Mouse (Mus musculus): Measurements from ENCODE around the gene Il21. TPM values are rescaled to one million over a fixed set of nuclear protein-coding genes. Genes with fewer than 3 reads are reported as not detected.

Gene Il21
- polyA plus RNA-seq, 1 experiment from 2014 or later = not detected

DNA sequence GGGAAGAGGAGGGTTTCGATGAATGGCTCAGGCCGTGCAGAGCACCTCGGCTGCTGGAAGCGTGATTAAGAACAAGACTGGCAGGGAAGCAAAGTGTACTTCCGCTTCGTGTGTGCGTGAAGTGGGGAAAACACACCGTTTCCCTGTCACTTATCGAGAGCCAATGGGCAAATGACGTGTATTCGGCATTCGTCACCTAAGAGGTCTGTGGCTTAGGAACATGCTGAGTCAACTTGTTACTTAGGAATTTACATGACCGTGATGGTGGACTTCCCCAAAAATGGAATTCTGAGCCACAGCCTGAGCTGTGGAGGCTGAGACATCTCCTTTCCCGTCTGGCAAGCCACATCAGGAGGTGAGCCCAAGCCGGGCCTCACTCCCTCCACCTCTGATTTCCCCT is 25.3 kb upstream of the Il21 start:
- WGBS = 92% methylated on average over 15 of the region's 15 CpGs
- ATAC-seq (ENCODE audit: insufficient read depth, low FRiP score, low TSS enrichment) (no peak), DNase-seq (ENCODE audit: low spot score) (no peak)
- H3K4me3 ChIP-seq (ENCODE audit: low read depth, low read length) = no peak overlapping the region
- no peak overlapping the region for H3K9ac ChIP-seq (ENCODE audit: low read length)
- no peaks in the 10 kb centered on the region for H3K36me3 ChIP-seq (ENCODE audit: control insufficient read depth, insufficient read depth, low read length)
- H3K9me3 ChIP-seq (ENCODE audit: control insufficient read depth, low read length) = no peaks in the 10 kb centered on the region
- H3K27me3 ChIP-seq (ENCODE audit: control insufficient read depth, insufficient read depth, low read length) = no peaks in the 10 kb centered on the region
- no peaks in the 10 kb centered on the region for H3K4me1 ChIP-seq (ENCODE audit: control insufficient read depth, insufficient read depth, low read length)
- no peak overlapping the region for H3K4me2 ChIP-seq (ENCODE audit: low read depth)
- no peak overlapping the region for H3K27ac ChIP-seq (ENCODE audit: low read depth, low read length)

- Histone ChIP-seq H3K4me3 (ENCODE audit: low read depth, low read length) (no peak overlapping the region), H3K9ac (ENCODE audit: low read length) (no peak overlapping the region), H3K36me3 (ENCODE audit: control insufficient read depth, insufficient read depth, low read length) (no peaks in the 10 kb centered on the region), H3K9me3 (ENCODE audit: control insufficient read depth, low read length) (no peaks in the 10 kb centered on the region), H3K4me2 (ENCODE audit: low read depth) (no peak overlapping the region), H3K27ac (ENCODE audit: low read depth, low read length) (no peak overlapping the region), H3K4me1 (ENCODE audit: control insufficient read depth, insufficient read depth, low read length) (no peaks in the 10 kb centered on the region), H3K27me3 (ENCODE audit: control insufficient read depth, insufficient read depth, low read length) (no peaks in the 10 kb centered on the region)
- ATAC-seq (ENCODE audit: insufficient read depth, low FRiP score, low TSS enrichment) (no peak), DNase-seq (ENCODE audit: low spot score) (no peak)
- 100% methylated on average over 3 of the region's 3 CpGs for WGBS
Measured at GRCm38 (mm10) chr3:37250967-37251366, 18.5 kb upstream of the Il21 start.

GRCm38 (mm10) chr3:37235025-37235424 is 2.6 kb upstream of the Il21 start:
- no peak for DNase-seq (ENCODE audit: low spot score)
- no peak for ATAC-seq (ENCODE audit: insufficient read depth, low FRiP score, low TSS enrichment)
- WGBS = 80% methylated on average over 4 of the region's 4 CpGs

GRCm38 (mm10) chr3:37231153-37231552 is 1.3 kb downstream of the Il21 start:
- WGBS = 86% methylated on average over 7 of the region's 7 CpGs
- DNase-seq (ENCODE audit: low spot score) = no peak
- no peaks in the 10 kb centered on the region for H3K4me1 ChIP-seq (ENCODE audit: control insufficient read depth, insufficient read depth, low read length)
- no peak overlapping the region for H3K27ac ChIP-seq (ENCODE audit: low read depth, low read length)
- no peaks in the 10 kb centered on the region for H3K36me3 ChIP-seq (ENCODE audit: control insufficient read depth, insufficient read depth, low read length)
- no peak overlapping the region for H3K9ac ChIP-seq (ENCODE audit: low read length)
- ATAC-seq (ENCODE audit: insufficient read depth, low FRiP score, low TSS enrichment) = no peak
- no peaks in the 10 kb centered on the region for H3K27me3 ChIP-seq (ENCODE audit: control insufficient read depth, insufficient read depth, low read length)
- no peak overlapping the region for H3K4me3 ChIP-seq (ENCODE audit: low read depth, low read length)
- no peak overlapping the region for H3K4me2 ChIP-seq (ENCODE audit: low read depth)
- no peaks in the 10 kb centered on the region for H3K9me3 ChIP-seq (ENCODE audit: control insufficient read depth, low read length)

More at GRCm38 (mm10) chr3:37235025-37235424, 2.6 kb upstream of the Il21 start:
- Histone ChIP-seq H3K9ac (ENCODE audit: low read length) (no peak overlapping the region), H3K4me1 (ENCODE audit: control insufficient read depth, insufficient read depth, low read length) (no peaks in the 10 kb centered on the region), H3K27me3 (ENCODE audit: control insufficient read depth, insufficient read depth, low read length) (no peaks in the 10 kb centered on the region), H3K27ac (ENCODE audit: low read depth, low read length) (no peak overlapping the region), H3K4me2 (ENCODE audit: low read depth) (no peak overlapping the region), H3K36me3 (ENCODE audit: control insufficient read depth, insufficient read depth, low read length) (no peaks in the 10 kb centered on the region), H3K9me3 (ENCODE audit: control insufficient read depth, low read length) (no peaks in the 10 kb centered on the region), H3K4me3 (ENCODE audit: low read depth, low read length) (no peak overlapping the region)

- DNase-seq (ENCODE audit: low spot score) = no peak
- no peak for ATAC-seq (ENCODE audit: insufficient read depth, low FRiP score, low TSS enrichment)
- no peaks in the 10 kb centered on the region for H3K36me3 ChIP-seq (ENCODE audit: control insufficient read depth, insufficient read depth, low read length)
- H3K4me3 ChIP-seq (ENCODE audit: low read depth, low read length) = no peak overlapping the region
- no peaks in the 10 kb centered on the region for H3K9me3 ChIP-seq (ENCODE audit: control insufficient read depth, low read length)
- no peak overlapping the region for H3K4me2 ChIP-seq (ENCODE audit: low read depth)
- H3K27me3 ChIP-seq (ENCODE audit: control insufficient read depth, insufficient read depth, low read length) = no peaks in the 10 kb centered on the region
- 70% methylated on average over 11 of the region's 11 CpGs for WGBS
- H3K4me1 ChIP-seq (ENCODE audit: control insufficient read depth, insufficient read depth, low read length) = no peaks in the 10 kb centered on the region
- no peak overlapping the region for H3K9ac ChIP-seq (ENCODE audit: low read length)
- H3K27ac ChIP-seq (ENCODE audit: low read depth, low read length) = no peak overlapping the region
Measured at GRCm38 (mm10) chr3:37229082-37229829, 3.2 kb downstream of the Il21 start.

DNA sequence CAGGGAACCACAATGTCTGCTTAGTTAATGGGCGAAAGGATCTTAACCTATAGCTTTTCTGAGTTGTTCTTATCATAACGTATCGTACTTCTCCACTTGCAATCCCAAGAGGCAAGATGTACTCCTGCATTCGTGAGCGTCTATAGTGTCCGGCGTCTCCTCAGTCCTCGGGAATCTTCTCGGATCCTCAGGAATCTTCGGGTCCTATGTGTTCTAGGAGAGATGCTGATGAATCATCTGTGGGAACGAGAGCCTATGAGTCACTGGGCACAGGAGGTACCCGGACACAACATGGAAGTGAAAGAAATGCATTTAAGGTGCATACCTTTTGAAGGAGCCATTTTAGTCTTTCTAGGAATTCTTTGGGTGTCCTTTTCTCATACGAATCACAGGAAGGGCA is 7.3 kb downstream of the Il21 start:
- Histone ChIP-seq H3K27ac (ENCODE audit: low read depth, low read length) (no peak overlapping the region), H3K27me3 (ENCODE audit: control insufficient read depth, insufficient read depth, low read length) (no peaks in the 10 kb centered on the region), H3K4me2 (ENCODE audit: low read depth) (no peak overlapping the region), H3K36me3 (ENCODE audit: control insufficient read depth, insufficient read depth, low read length) (no peaks in the 10 kb centered on the region), H3K9ac (ENCODE audit: low read length) (no peak overlapping the region), H3K9me3 (ENCODE audit: control insufficient read depth, low read length) (no peaks in the 10 kb centered on the region), H3K4me3 (ENCODE audit: low read depth, low read length) (no peak overlapping the region), H3K4me1 (ENCODE audit: control insufficient read depth, insufficient read depth, low read length) (no peaks in the 10 kb centered on the region)
- ATAC-seq (ENCODE audit: insufficient read depth, low FRiP score, low TSS enrichment) (no peak), DNase-seq (ENCODE audit: low spot score) (no peak)
- WGBS = 93% methylated on average over 13 of the region's 13 CpGs

DNA sequence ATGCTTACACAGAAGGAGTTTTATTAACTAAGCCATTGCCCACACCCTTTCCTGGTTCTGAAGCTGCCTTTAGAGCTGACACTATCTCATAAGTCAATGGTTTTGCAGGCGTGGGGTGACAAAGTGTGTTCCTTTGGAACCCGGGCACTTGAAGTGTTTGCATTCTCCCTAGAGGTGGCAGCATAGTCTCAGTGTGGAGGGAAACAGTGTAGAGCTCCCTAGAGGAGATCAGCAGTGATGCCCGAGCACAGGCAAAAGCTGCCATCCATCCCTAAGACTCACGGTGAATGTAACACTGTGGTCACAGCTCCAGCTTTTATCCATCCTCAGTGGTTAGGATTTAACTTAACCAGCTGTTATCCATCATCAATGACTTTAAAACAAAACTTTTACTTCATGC is 13.4 kb downstream of the Il21 start:
- Histone ChIP-seq H3K36me3 (ENCODE audit: control insufficient read depth, insufficient read depth, low read length) (no peaks in the 10 kb centered on the region), H3K27me3 (ENCODE audit: control insufficient read depth, insufficient read depth, low read length) (no peaks in the 10 kb centered on the region), H3K4me2 (ENCODE audit: low read depth) (no peak overlapping the region), H3K9ac (ENCODE audit: low read length) (no peak overlapping the region), H3K27ac (ENCODE audit: low read depth, low read length) (no peak overlapping the region), H3K9me3 (ENCODE audit: control insufficient read depth, low read length) (no peaks in the 10 kb centered on the region), H3K4me1 (ENCODE audit: control insufficient read depth, insufficient read depth, low read length) (no peaks in the 10 kb centered on the region), H3K4me3 (ENCODE audit: low read depth, low read length) (no peak overlapping the region)
- 46% methylated on average over 4 of the region's 4 CpGs for WGBS
- DNase-seq (ENCODE audit: low spot score) = no peak
- ATAC-seq (ENCODE audit: insufficient read depth, low FRiP score, low TSS enrichment) = no peak

DNA sequence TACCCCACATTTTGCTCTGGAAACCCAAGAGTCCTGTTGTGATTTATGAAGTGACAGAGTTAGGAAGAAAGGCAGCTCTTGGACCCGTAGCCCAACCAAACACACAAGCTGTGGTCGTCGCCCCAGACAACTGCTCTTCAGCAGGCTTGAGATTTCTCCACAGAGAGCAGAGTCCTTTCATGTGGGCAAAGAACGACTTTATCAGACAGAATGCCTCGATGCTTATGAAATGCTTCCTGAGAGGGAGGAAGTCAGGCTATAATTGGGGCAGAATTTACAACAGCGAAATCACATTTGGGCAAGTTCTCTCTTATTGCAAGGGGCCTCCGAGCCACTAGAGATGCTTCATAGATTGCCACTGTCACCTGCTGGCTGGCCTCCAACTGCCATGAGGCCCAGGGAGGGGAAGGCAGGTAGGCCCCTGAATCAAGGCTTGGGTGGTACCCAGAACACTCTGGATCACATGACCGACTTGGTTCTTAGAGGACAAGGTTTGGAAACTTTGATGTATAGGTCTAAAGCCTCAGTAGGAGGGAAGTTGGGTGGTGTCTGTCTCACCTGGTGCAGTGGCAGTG is 27.1 kb downstream of the Il21 start:
- DNase-seq (ENCODE audit: low spot score) (no peak), ATAC-seq (ENCODE audit: insufficient read depth, low FRiP score, low TSS enrichment) (no peak)
- Histone ChIP-seq H3K27ac (ENCODE audit: low read depth, low read length) (no peak overlapping the region), H3K36me3 (ENCODE audit: control insufficient read depth, insufficient read depth, low read length) (no peaks in the 10 kb centered on the region), H3K4me3 (ENCODE audit: low read depth, low read length) (no peak overlapping the region), H3K9ac (ENCODE audit: low read length) (no peak overlapping the region), H3K9me3 (ENCODE audit: control insufficient read depth, low read length) (no peaks in the 10 kb centered on the region), H3K4me2 (ENCODE audit: low read depth) (no peak overlapping the region), H3K27me3 (ENCODE audit: control insufficient read depth, insufficient read depth, low read length) (no peaks in the 10 kb centered on the region), H3K4me1 (ENCODE audit: control insufficient read depth, insufficient read depth, low read length) (no peaks in the 10 kb centered on the region)
- WGBS = 86% methylated on average over 8 of the region's 8 CpGs

DNA sequence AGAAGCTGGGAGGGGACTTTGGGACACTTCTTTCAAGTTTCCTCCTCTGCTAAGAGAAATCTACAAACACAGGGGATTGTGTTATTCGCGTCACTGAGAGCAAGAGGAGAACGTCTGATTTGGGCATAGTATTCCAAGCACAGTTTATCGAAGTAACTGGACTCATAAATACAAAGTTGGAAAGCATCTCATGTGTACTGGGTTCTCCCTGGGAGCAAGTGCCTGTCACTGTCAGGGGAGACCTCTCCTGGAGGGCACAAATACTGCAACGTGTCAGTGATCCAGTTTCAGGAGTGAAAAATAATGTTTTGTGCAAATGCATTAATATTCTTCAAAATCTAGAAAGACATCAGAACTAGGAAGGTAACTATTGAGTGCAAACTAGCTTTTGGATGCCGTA is 27.9 kb downstream of the Il21 start:
- WGBS = 34% methylated on average over 6 of the region's 6 CpGs
- Histone ChIP-seq H3K27ac (ENCODE audit: low read depth, low read length) (no peak overlapping the region), H3K27me3 (ENCODE audit: control insufficient read depth, insufficient read depth, low read length) (no peaks in the 10 kb centered on the region), H3K9ac (ENCODE audit: low read length) (peak overlapping the region; percentile 59; the same call in 1 of the 2 replicates), H3K4me3 (ENCODE audit: low read depth, low read length) (peak overlapping the region; percentile 42), H3K4me2 (ENCODE audit: low read depth) (peak overlapping the region; percentile 83), H3K9me3 (ENCODE audit: control insufficient read depth, low read length) (no peaks in the 10 kb centered on the region), H3K36me3 (ENCODE audit: control insufficient read depth, insufficient read depth, low read length) (no peaks in the 10 kb centered on the region), H3K4me1 (ENCODE audit: control insufficient read depth, insufficient read depth, low read length) (no peaks in the 10 kb centered on the region)
- ATAC-seq (ENCODE audit: insufficient read depth, low FRiP score, low TSS enrichment) = peak; percentile 48; the same call in 1 of the 2 replicates
- peak; percentile 46 for DNase-seq (ENCODE audit: low spot score)

Data from neural tube, embryonic 11.5 days (tissue).